Mouse (Mus musculus) forebrain, embryonic 12.5 days (tissue): Measurements from ENCODE around the gene Tle3. TPM values are rescaled to one million over a fixed set of nuclear protein-coding genes. Genes with fewer than 3 reads are reported as not detected.

Experiments
- ATAC-seq: fragments of 200-750 bp; cut with Nextera tagmentation; 2 replicates; pipeline ENCODE4 v1.8.0; 2017; ENCODE audit warnings: moderate TSS enrichment; ENCODE audit not compliant: low FRiP score
- H3K27ac ChIP-seq: fragments of 300-500 bp; sonication (generic); 2 replicates; pipeline ENCODE4 v1.5.1; 2016; ENCODE audit warnings: mild to moderate bottlenecking
- H3K27me3 ChIP-seq: fragments of 300-500 bp; sonication (generic); 2 replicates; pipeline ENCODE4 v1.6.1; 2016; ENCODE audit warnings: mild to moderate bottlenecking
- H3K36me3 ChIP-seq: fragments of 300-500 bp; sonication (generic); replicated peaks from 2 replicates; pipeline ENCODE4 v1.6.1; 2016; ENCODE audit warnings: mild to moderate bottlenecking
- H3K4me1 ChIP-seq: fragments of 300-500 bp; sonication (generic); 2 replicates; pipeline ENCODE4 v1.6.1; 2016
- H3K4me2 ChIP-seq: fragments of 300-500 bp; sonication (generic); 2 replicates; pipeline ENCODE4 v1.6.1; 2016; ENCODE audit warnings: mild to moderate bottlenecking, moderate library complexity
- H3K4me3 ChIP-seq: fragments of 300-500 bp; sonication (generic); replicated peaks from 2 replicates; pipeline ENCODE4 v1.5.1; 2016; ENCODE audit warnings: mild to moderate bottlenecking
- H3K9ac ChIP-seq: fragments of 300-500 bp; sonication (generic); 2 replicates; pipeline ENCODE4 v1.6.1; 2016; ENCODE audit warnings: mild to moderate bottlenecking
- H3K9me3 ChIP-seq: fragments of 300-500 bp; sonication (generic); 2 replicates; pipeline ENCODE4 v1.6.1; 2016
- WGBS: fragments of 180-500 bp; shearing (Covaris S2); methylation state at CpG from one replicate; pipeline ENCODE4 v1.1.7; 2016; 5-methylcytosine and 5-hydroxymethylcytosine counted together
- polyA plus RNA-seq: library from polyadenylated mRNA; unstranded; fragments of >200 nt; fragmentation: Nextera tagmentation; extraction: Ambion mirVana; gene quantifications from 2 replicates; pipeline ENCODE4 v1.2.1, GENCODE M21; 2016

Gene Tle3
- polyA plus RNA-seq, 1 experiment from 2014 or later = 56.2 TPM

GRCm38 (mm10) chr9:61449363-61449904, 77.3 kb downstream of the Tle3 start:
- no peak overlapping the region for H3K4me3 ChIP-seq
- WGBS = 73% methylated on average over 5 of the region's 5 CpGs

GRCm38 (mm10) chr9:61452081-61452480, 79.9 kb downstream of the Tle3 start:
- 68% methylated on average over 1 of the region's 1 CpGs for WGBS
- H3K4me1 ChIP-seq = peaks cover 12% of the 10 kb centered on the region
- no peak for ATAC-seq

More at GRCm38 (mm10) chr9:61449363-61449904, 77.3 kb downstream of the Tle3 start:
- no peaks in the 10 kb centered on the region for H3K9me3 ChIP-seq
- no peak overlapping the region for H3K4me2 ChIP-seq
- no peak overlapping the region for H3K9ac ChIP-seq
- H3K36me3 ChIP-seq = no peaks in the 10 kb centered on the region
- H3K4me1 ChIP-seq = peaks cover 20% of the 10 kb centered on the region
- no peak overlapping the region for H3K27ac ChIP-seq
- no peak for ATAC-seq
- peaks cover 66% of the 10 kb centered on the region for H3K27me3 ChIP-seq

GRCm38 (mm10) chr9:61455861-61456261, 83.7 kb downstream of the Tle3 start:
- H3K4me1 ChIP-seq = peaks cover 15% of the 10 kb centered on the region
- no peaks in the 10 kb centered on the region for H3K9me3 ChIP-seq
- WGBS = 81% methylated on average over 6 of the region's 6 CpGs
- no peak for ATAC-seq
- H3K36me3 ChIP-seq = no peaks in the 10 kb centered on the region
- no peak overlapping the region for H3K4me3 ChIP-seq
- H3K4me2 ChIP-seq = no peak overlapping the region
- peaks cover 89% of the 10 kb centered on the region for H3K27me3 ChIP-seq
- H3K9ac ChIP-seq = no peak overlapping the region
- no peak overlapping the region for H3K27ac ChIP-seq

More at GRCm38 (mm10) chr9:61452081-61452480, 79.9 kb downstream of the Tle3 start:
- Histone ChIP-seq H3K36me3 (no peaks in the 10 kb centered on the region), H3K9ac (no peak overlapping the region), H3K4me2 (no peak overlapping the region), H3K4me3 (no peak overlapping the region), H3K9me3 (no peaks in the 10 kb centered on the region), H3K27me3 (peaks cover 78% of the 10 kb centered on the region), H3K27ac (no peak overlapping the region)

GRCm38 (mm10) chr9:61456441-61457161, 84.4 kb downstream of the Tle3 start:
- Histone ChIP-seq H3K4me3 (no peak overlapping the region), H3K9ac (no peak overlapping the region), H3K9me3 (no peaks in the 10 kb centered on the region), H3K27me3 (peaks cover 89% of the 10 kb centered on the region), H3K27ac (no peak overlapping the region), H3K36me3 (no peaks in the 10 kb centered on the region), H3K4me1 (peaks cover 20% of the 10 kb centered on the region), H3K4me2 (no peak overlapping the region)
- 69% methylated on average over 5 of the region's 5 CpGs for WGBS
- ATAC-seq = no peak

- no peak for ATAC-seq
- Histone ChIP-seq H3K4me3 (no peak overlapping the region), H3K4me2 (no peak overlapping the region), H3K9ac (no peak overlapping the region), H3K27ac (no peak overlapping the region), H3K4me1 (peaks cover 24% of the 10 kb centered on the region), H3K36me3 (no peaks in the 10 kb centered on the region), H3K9me3 (no peaks in the 10 kb centered on the region), H3K27me3 (peaks cover 88% of the 10 kb centered on the region)
- WGBS = 36% methylated on average over 10 of the region's 10 CpGs
Observed at GRCm38 (mm10) chr9:61457162-61457523, 85.0 kb downstream of the Tle3 start.

GRCm38 (mm10) chr9:61461859-61462258, 89.7 kb downstream of the Tle3 start:
- no peak for ATAC-seq
- Histone ChIP-seq H3K4me2 (no peak overlapping the region), H3K36me3 (no peaks in the 10 kb centered on the region), H3K9ac (no peak overlapping the region), H3K4me3 (no peak overlapping the region), H3K27me3 (peaks cover 96% of the 10 kb centered on the region), H3K27ac (no peak overlapping the region), H3K9me3 (peaks cover 14% of the 10 kb centered on the region), H3K4me1 (peaks cover 14% of the 10 kb centered on the region)
- WGBS = 48% methylated on average over 4 of the region's 4 CpGs

GRCm38 (mm10) chr9:61467436-61467835, 95.3 kb downstream of the Tle3 start:
- Histone ChIP-seq H3K4me1 (peaks cover 27% of the 10 kb centered on the region), H3K9ac (no peak overlapping the region), H3K4me3 (no peak overlapping the region), H3K4me2 (no peak overlapping the region), H3K9me3 (peaks cover 14% of the 10 kb centered on the region), H3K36me3 (no peaks in the 10 kb centered on the region), H3K27me3 (peaks cover 88% of the 10 kb centered on the region), H3K27ac (no peak overlapping the region; the same call in 1 of the 2 replicates)
- no peak for ATAC-seq
- 89% methylated on average over 3 of the region's 3 CpGs for WGBS
